Mouse (Mus musculus) liver, embryonic 12.5 days (tissue): ENCODE measurements at regions not wholly inside any gene's neighbourhood (a gene's known extent, or its start where the extent isn't known, plus 50 kb on each side); places are given as distances from the start of the nearest gene placed in this dataset.
"Not testable (repeated sequence)": the region's sequence is repeated elsewhere in the genome, so short reads cannot be mapped to it uniquely, and the experiment has no call there.

Experiments
- ATAC-seq: fragments of 200-750 bp; cut with Nextera tagmentation; 2 replicates; pipeline ENCODE4 v1.8.0; 2017; ENCODE audit warnings: moderate number of reproducible peaks, mild to moderate bottlenecking, moderate library complexity
- H3K27ac ChIP-seq: fragments of 300-500 bp; sonication (generic); 2 replicates; pipeline ENCODE4 v1.5.1; 2016; ENCODE audit warnings: mild to moderate bottlenecking
- H3K27me3 ChIP-seq: fragments of 300-500 bp; sonication (generic); replicated peaks from 2 replicates; pipeline ENCODE4 v1.6.1; 2016; ENCODE audit warnings: mild to moderate bottlenecking, moderate library complexity
- H3K36me3 ChIP-seq: fragments of 300-500 bp; sonication (generic); 2 replicates; pipeline ENCODE4 v1.6.1; 2016; ENCODE audit warnings: mild to moderate bottlenecking, moderate library complexity
- H3K4me1 ChIP-seq: fragments of 300-500 bp; sonication (generic); 2 replicates; pipeline ENCODE4 v1.6.1; 2016
- H3K4me2 ChIP-seq: fragments of 300-500 bp; sonication (generic); 2 replicates; pipeline ENCODE4 v1.6.1; 2016; ENCODE audit warnings: mild to moderate bottlenecking, moderate library complexity
- H3K4me3 ChIP-seq: fragments of 300-500 bp; sonication (generic); 2 replicates; pipeline ENCODE4 v1.5.1; 2016; ENCODE audit warnings: mild to moderate bottlenecking, moderate library complexity
- H3K9ac ChIP-seq: fragments of 300-500 bp; sonication (generic); 2 replicates; pipeline ENCODE4 v1.6.1; 2016; ENCODE audit warnings: mild to moderate bottlenecking, moderate library complexity
- H3K9me3 ChIP-seq: fragments of 300-500 bp; sonication (generic); replicated peaks from 2 replicates; pipeline ENCODE4 v1.6.1; 2016; ENCODE audit warnings: mild to moderate bottlenecking, moderate library complexity
- WGBS: fragments of 180-500 bp; shearing (Covaris S2); methylation state at CpG from one replicate; pipeline ENCODE4 v1.1.7; 2016; ENCODE audit not compliant: insufficient replicate concordance; 5-methylcytosine and 5-hydroxymethylcytosine counted together

DNA sequence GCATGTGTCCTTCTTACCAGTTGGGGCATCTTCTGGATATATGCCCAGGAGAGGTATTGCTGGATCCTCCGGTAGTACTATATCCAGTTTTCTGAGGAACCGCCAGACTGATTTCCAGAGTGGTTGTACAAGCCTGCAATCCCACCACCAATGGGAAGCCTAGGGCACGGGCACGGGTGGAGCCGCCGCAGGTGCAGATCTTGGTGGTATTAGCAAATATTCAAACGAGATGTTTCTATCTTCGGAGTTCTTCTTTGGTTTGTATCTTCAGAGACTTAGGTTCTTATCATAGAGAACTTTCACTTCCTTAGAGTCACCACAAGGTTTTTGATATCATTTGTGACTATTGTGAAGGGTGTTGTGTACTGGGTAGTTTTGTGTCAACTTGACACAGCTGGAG is 103.1 kb downstream of the Btbd35f12 start:
- H3K4me3 ChIP-seq, H3K9ac ChIP-seq, H3K9me3 ChIP-seq, H3K27me3 ChIP-seq, H3K4me2 ChIP-seq, H3K36me3 ChIP-seq, H3K4me1 ChIP-seq, H3K27ac ChIP-seq: not testable (repeated sequence)
- WGBS, result 76% methylated on average over 8 of the region's 8 CpGs
- ATAC-seq, result peak; percentile 72
